Mouse (Mus musculus) kidney, adult 2 months (tissue): ENCODE data around the gene Rtn4rl1.

Experiments used
- CTCF ChIP-seq: fragments of 200-500 bp; conservative IDR thresholded peaks from 2 replicates; pipeline ENCODE4 v1.5.1; 2011; ENCODE audit warnings: low read depth, mild to moderate bottlenecking, control low read depth, low read length, moderate library complexity, mixed read lengths; ENCODE audit not compliant: insufficient read depth, insufficient read length
- POLR2A ChIP-seq: fragments of 200-500 bp; IDR thresholded peaks from one replicate; pipeline ENCODE4 v1.6.1; 2011; ENCODE audit warnings: low read depth, low read length, control low read depth

DNA sequence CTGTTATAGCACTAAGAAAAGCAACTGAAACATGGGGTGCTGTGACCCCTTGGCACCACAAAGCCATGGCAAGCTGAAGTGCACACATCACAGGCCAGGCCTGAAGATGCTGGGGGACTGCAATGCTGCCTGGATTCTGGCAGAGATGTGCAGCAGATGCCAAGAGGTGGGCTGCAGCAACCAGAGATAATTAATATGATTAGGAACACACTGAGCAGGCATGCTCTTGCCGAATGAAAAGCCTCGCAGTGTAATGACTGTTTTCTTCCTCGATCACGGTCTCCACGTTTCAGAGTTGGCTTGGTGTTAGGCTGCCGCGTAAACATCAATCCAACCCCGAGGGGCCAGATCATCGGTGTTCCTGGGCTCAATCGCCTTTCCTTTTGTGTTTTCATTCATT lies 106.2 kb downstream of the Rtn4rl1 start:
- TF ChIP-seq CTCF (no peak), POLR2A (no peak)
